ENCODE assay signal across 8 mouse cellular contexts in genomic region chr19:55127072-55127718, GRCm38 (mm10). TPM values are rescaled to one million over a fixed set of nuclear protein-coding genes. Genes with fewer than 3 reads are reported as not detected.
DNase-seq lines count a peak whose midpoint lies in the region; ATAC-seq and TF ChIP-seq lines count a peak whose summit lies in the region.

Gpam (minus strand) TSS chr19:55127238.

- H3K36me3 ChIP-seq in embryonic facial prominence, embryonic 15.5 days = no peaks in the 10 kb centered on the region
- H3K36me3 ChIP-seq in midbrain, embryonic 10.5 days = no peaks in the 10 kb centered on the region

- WGBS in cerebellum, adult 2 months = 71% methylated on average over 11 of the region's 11 CpGs
- 65% methylated on average over 11 of the region's 11 CpGs for WGBS in embryonic facial prominence, embryonic 15.5 days
- 70% methylated on average over 11 of the region's 11 CpGs for WGBS in midbrain, embryonic 10.5 days

- no peaks in the 10 kb centered on the region for H3K9me3 ChIP-seq in embryonic facial prominence, embryonic 15.5 days (replicated peaks)
- peaks cover 3% of the 10 kb centered on the region; the same call in 1 of the 2 replicates for H3K9me3 ChIP-seq in midbrain, embryonic 10.5 days (replicated peaks)

- no peak within 1 kb of the TSS for H3K9ac ChIP-seq in embryonic facial prominence, embryonic 15.5 days

- no peak for ATAC-seq in embryonic facial prominence, embryonic 15.5 days (ENCODE audit: insufficient number of reproducible peaks, low FRiP score, low TSS enrichment, low read depth)

- H3K27me3 ChIP-seq in cerebellum, adult 2 months (ENCODE audit: control insufficient read depth, insufficient read depth, low read length) = no peaks in the 10 kb centered on the region
- no peaks in the 10 kb centered on the region for H3K27me3 ChIP-seq in embryonic facial prominence, embryonic 15.5 days
- no peaks in the 10 kb centered on the region for H3K27me3 ChIP-seq in midbrain, embryonic 10.5 days (ENCODE audit: low read depth, poor library complexity, severe bottlenecking)

- TF ChIP-seq POLR2A in cerebellum, adult 2 months (IDR thresholded peaks at IDR 0.05; ENCODE audit: borderline replicate concordance, insufficient read depth, low read length) = no peak

- no peak for DNase-seq in cerebellum, adult 2 months
- DNase-seq in cerebellum, postnatal 10 days = no peak
- DNase-seq in heart, postnatal 36 days = no peak
- DNase-seq in left cerebral cortex, postnatal 10 days (ENCODE audit: extremely low spot score in 1 of 2, low spot score in 2 of 2) = no peak
- no peak for DNase-seq in midbrain, embryonic 10.5 days (ENCODE audit: low spot score)
- no peak for DNase-seq in urinary bladder, postnatal 36 days (ENCODE audit: low spot score in 2 of 2)
- DNase-seq in right cerebral cortex, postnatal 14 days = no peak

- H3K4me3 ChIP-seq in cerebellum, adult 2 months (replicated peaks; ENCODE audit: insufficient read depth, low read depth, low read length) = no peak within 1 kb of the TSS
- H3K4me3 ChIP-seq in embryonic facial prominence, embryonic 15.5 days (replicated peaks) = no peak within 1 kb of the TSS
- no peak within 1 kb of the TSS for H3K4me3 ChIP-seq in midbrain, embryonic 10.5 days

- TF ChIP-seq CTCF in cerebellum, adult 2 months (IDR thresholded peaks at IDR 0.05; ENCODE audit: borderline replicate concordance, insufficient read depth, low read depth, low read length) = no peak

- H3K4me2 ChIP-seq in embryonic facial prominence, embryonic 15.5 days (replicated peaks) = no peak within 1 kb of the TSS

- intact Hi-C loops in heart, postnatal 36 days (cut with DNase I) = no loop called here
- intact Hi-C loops in left cerebral cortex, postnatal 10 days (cut with DNase I) = no loop called here

- H3K27ac ChIP-seq in cerebellum, adult 2 months (ENCODE audit: insufficient read depth, low read length) = no peak within 1 kb of the TSS
- no peak within 1 kb of the TSS for H3K27ac ChIP-seq in embryonic facial prominence, embryonic 15.5 days (replicated peaks)
- H3K27ac ChIP-seq in midbrain, embryonic 10.5 days (replicated peaks) = peak within 1 kb of the TSS; percentile 64

- no peaks in the 10 kb centered on the region for H3K4me1 ChIP-seq in cerebellum, adult 2 months (ENCODE audit: control insufficient read depth, insufficient read depth, low read length)
- no peaks in the 10 kb centered on the region for H3K4me1 ChIP-seq in embryonic facial prominence, embryonic 15.5 days
- H3K4me1 ChIP-seq in midbrain, embryonic 10.5 days = peaks cover 25% of the 10 kb centered on the region

RNA-seq across cellular contexts. Expression of gene Gpam, which starts in this region (rescaled TPM):
- polyA plus RNA-seq in cerebellum, adult 2 months (2012; rRNA removed) = 38.4 and 41.9 TPM in 2 replicates
- 12.7 and 13.7 TPM in 2 replicates for polyA plus RNA-seq in embryonic facial prominence, embryonic 15.5 days (2015; fragmentation: Nextera tagmentation; extraction: Ambion mirVana)
- total RNA-seq in heart, postnatal 36 days (2021) = 100 to 1,000 TPM; 210 to 250 TPM
- 10 to 100 TPM; 59.1 to 60.1 TPM for total RNA-seq in left cerebral cortex, postnatal 10 days (2021)
- 21.9 and 28.5 TPM in 2 replicates for polyA plus RNA-seq in midbrain, embryonic 10.5 days (2016; fragmentation: Nextera tagmentation; extraction: Ambion mirVana)
